Mouse (Mus musculus) limb, embryonic 14.5 days (tissue): ENCODE data around the gene Fa2h. TPM values are rescaled to one million over a fixed set of nuclear protein-coding genes. Genes with fewer than 3 reads are reported as not detected.

Experiments
- ATAC-seq: fragments of 200-750 bp; cut with Nextera tagmentation; 2 replicates; pipeline ENCODE4 v1.8.0; 2017; ENCODE audit warnings: low read depth, moderate number of reproducible peaks, moderate TSS enrichment; ENCODE audit not compliant: low FRiP score
- DNase-seq: peaks from one replicate; pipeline ENCODE4 v3.0.0-alpha.2; 2015; ENCODE audit warnings: low spot score
- H3K27ac ChIP-seq: fragments of 300-500 bp; sonication (generic); replicated peaks from 2 replicates; pipeline ENCODE4 v1.5.1; 2014; ENCODE audit warnings: low read depth, mild to moderate bottlenecking, low read length, moderate library complexity, mixed read lengths
- H3K27me3 ChIP-seq: fragments of 300-500 bp; sonication (generic); 2 replicates; pipeline ENCODE4 v1.6.1; 2014; ENCODE audit warnings: low read length, mixed read lengths; ENCODE audit not compliant: control insufficient read depth, insufficient read depth
- H3K36me3 ChIP-seq: fragments of 300-500 bp; sonication (generic); 2 replicates; pipeline ENCODE4 v1.6.1; 2014; ENCODE audit warnings: mild to moderate bottlenecking, low read length, moderate library complexity, mixed read lengths; ENCODE audit not compliant: control insufficient read depth, insufficient read depth
- H3K4me1 ChIP-seq: fragments of 300-500 bp; sonication (generic); 2 replicates; pipeline ENCODE4 v1.6.1; 2014; ENCODE audit warnings: antibody characterized with exemption, low read length, mixed read lengths; ENCODE audit not compliant: control insufficient read depth, insufficient read depth
- H3K4me2 ChIP-seq: fragments of 300-500 bp; sonication (generic); replicated peaks from 2 replicates; pipeline ENCODE4 v1.6.1; 2014; ENCODE audit warnings: low read depth, mild to moderate bottlenecking, low read length, moderate library complexity; ENCODE audit not compliant: severe bottlenecking
- H3K4me3 ChIP-seq: fragments of 300-500 bp; sonication (generic); replicated peaks from 2 replicates; pipeline ENCODE4 v1.5.1; 2014; ENCODE audit warnings: low read length
- H3K9ac ChIP-seq: fragments of 300-500 bp; sonication (generic); 2 replicates; pipeline ENCODE4 v1.6.1; 2014; ENCODE audit warnings: mild to moderate bottlenecking, low read depth, low read length, moderate library complexity; ENCODE audit not compliant: severe bottlenecking
- H3K9me3 ChIP-seq: fragments of 300-500 bp; sonication (generic); 2 replicates; pipeline ENCODE4 v1.6.1; 2016; ENCODE audit warnings: low read length; ENCODE audit not compliant: control insufficient read depth
- POLR2A ChIP-seq: fragments of 200-500 bp; IDR thresholded peaks from 2 replicates; pipeline ENCODE4 v1.8.0; 2012; ENCODE audit warnings: inconsistent platforms, mild to moderate bottlenecking, moderate library complexity, borderline replicate concordance; ENCODE audit not compliant: insufficient read depth, insufficient read length; ENCODE audit errors: extremely low read depth
- WGBS: fragments of 180-500 bp; shearing (Covaris S2); extraction: QIAGEN DNeasy Blood & Tissue Kit; methylation state at CpG from one replicate; pipeline ENCODE4 v1.1.7; 2014; 5-methylcytosine and 5-hydroxymethylcytosine counted together
- polyA plus RNA-seq, 2 experiments: library from polyadenylated mRNA; depleted of rRNA in 1 of 2; stranded (reverse) in 1 of 2; unstranded in 1 of 2; fragments of >200 nt; fragmentation: Nextera tagmentation in 1 of 2; extraction: Ambion mirVana in 1 of 2; gene quantifications; 2 replicates each; pipeline versions ENCODE4 v1.2.1 to v1.2.3; 2012 to 2014

Gene Fa2h
- polyA plus RNA-seq, 2 experiments = not detected

GRCm38 (mm10) chr8:111358905-111359304 lies 34.7 kb downstream of the Fa2h start:
- no peak overlapping the region for H3K4me3 ChIP-seq
- no peak overlapping the region for H3K9ac ChIP-seq
- no peak overlapping the region for H3K4me2 ChIP-seq
- no peak overlapping the region for H3K27ac ChIP-seq
- WGBS = 62% methylated on average over 1 of the region's 1 CpGs
- no peak for ATAC-seq
- no peaks in the 10 kb centered on the region for H3K27me3 ChIP-seq
- H3K4me1 ChIP-seq = no peaks in the 10 kb centered on the region
- DNase-seq = no peak
- no peaks in the 10 kb centered on the region for H3K9me3 ChIP-seq
- TF ChIP-seq POLR2A = no peak
- no peaks in the 10 kb centered on the region for H3K36me3 ChIP-seq

- H3K4me2 ChIP-seq = no peak overlapping the region
- H3K9me3 ChIP-seq = no peaks in the 10 kb centered on the region
- DNase-seq (no peak), ATAC-seq (no peak)
- WGBS = 92% methylated on average over 4 of the region's 4 CpGs
- no peaks in the 10 kb centered on the region for H3K27me3 ChIP-seq
- H3K36me3 ChIP-seq = no peaks in the 10 kb centered on the region
- no peak overlapping the region for H3K27ac ChIP-seq
- TF ChIP-seq POLR2A = no peak
- no peak overlapping the region for H3K4me3 ChIP-seq
- no peak overlapping the region for H3K9ac ChIP-seq
- no peaks in the 10 kb centered on the region for H3K4me1 ChIP-seq
Observed at GRCm38 (mm10) chr8:111357433-111357832, 36.2 kb downstream of the Fa2h start.

- TF ChIP-seq POLR2A = no peak
- no peak for DNase-seq
- WGBS = 75% methylated on average over 9 of the region's 9 CpGs
Observed at GRCm38 (mm10) chr8:111353497-111353896, 40.1 kb downstream of the Fa2h start.

GRCm38 (mm10) chr8:111352289-111352688 lies 41.3 kb downstream of the Fa2h start:
- H3K9ac ChIP-seq = no peak overlapping the region
- H3K27me3 ChIP-seq = no peaks in the 10 kb centered on the region
- WGBS = 88% methylated on average over 5 of the region's 5 CpGs
- TF ChIP-seq POLR2A = no peak
- no peaks in the 10 kb centered on the region for H3K36me3 ChIP-seq
- H3K27ac ChIP-seq = no peak overlapping the region
- no peak for ATAC-seq
- no peak for DNase-seq
- H3K4me3 ChIP-seq = no peak overlapping the region
- H3K4me1 ChIP-seq = no peaks in the 10 kb centered on the region
- no peak overlapping the region for H3K4me2 ChIP-seq
- no peaks in the 10 kb centered on the region for H3K9me3 ChIP-seq

More at GRCm38 (mm10) chr8:111353497-111353896, 40.1 kb downstream of the Fa2h start:
- Histone ChIP-seq H3K4me2 (no peak overlapping the region), H3K27me3 (no peaks in the 10 kb centered on the region), H3K27ac (no peak overlapping the region), H3K9ac (no peak overlapping the region), H3K4me3 (no peak overlapping the region), H3K9me3 (no peaks in the 10 kb centered on the region), H3K4me1 (no peaks in the 10 kb centered on the region), H3K36me3 (no peaks in the 10 kb centered on the region)
- no peak for ATAC-seq

- no peak overlapping the region for H3K4me2 ChIP-seq
- no peak overlapping the region for H3K9ac ChIP-seq
- no peak overlapping the region for H3K27ac ChIP-seq
- no peaks in the 10 kb centered on the region for H3K36me3 ChIP-seq
- H3K4me3 ChIP-seq = no peak overlapping the region
- no peaks in the 10 kb centered on the region for H3K27me3 ChIP-seq
- H3K4me1 ChIP-seq = no peaks in the 10 kb centered on the region
- 89% methylated on average over 6 of the region's 6 CpGs for whole genome bisulfite sequencing
- TF ChIP-seq POLR2A = no peak
- H3K9me3 ChIP-seq = no peaks in the 10 kb centered on the region
- ATAC-seq = no peak
- DNase-seq = no peak
Observed at GRCm38 (mm10) chr8:111350577-111350976, 43.0 kb downstream of the Fa2h start.

- H3K27ac ChIP-seq = no peak overlapping the region
- peak; percentile 76 for DNase-seq
- 14% methylated on average over 5 of the region's 5 CpGs for WGBS
- no peaks in the 10 kb centered on the region for H3K9me3 ChIP-seq
- no peaks in the 10 kb centered on the region; the same call in 1 of the 2 replicates for H3K4me1 ChIP-seq
- H3K4me3 ChIP-seq = no peak overlapping the region
- H3K36me3 ChIP-seq = no peaks in the 10 kb centered on the region
- peaks cover 7% of the 10 kb centered on the region; the same call in 1 of the 2 replicates for H3K27me3 ChIP-seq
- no peak overlapping the region for H3K4me2 ChIP-seq
- no peak overlapping the region for H3K9ac ChIP-seq
- TF ChIP-seq POLR2A = no peak
- no peak for ATAC-seq
Observed at GRCm38 (mm10) chr8:111343225-111343624, 50.4 kb downstream of the Fa2h start.
